Mouse (Mus musculus) forebrain, embryonic 16.5 days (tissue): ENCODE data around the gene Pard3b. TPM values are rescaled to one million over a fixed set of nuclear protein-coding genes. Genes with fewer than 3 reads are reported as not detected.

Source experiments
- ATAC-seq: fragments of 200-750 bp; cut with Nextera tagmentation; 2 replicates; pipeline ENCODE4 v1.8.0; 2017; ENCODE audit warnings: mild to moderate bottlenecking, moderate library complexity
- H3K27ac ChIP-seq: fragments of 300-500 bp; sonication (generic); 2 replicates; pipeline ENCODE4 v1.5.1; 2014; ENCODE audit warnings: low read length, control low read depth
- H3K27me3 ChIP-seq: fragments of 300-500 bp; sonication (generic); replicated peaks from 2 replicates; pipeline ENCODE4 v1.6.1; 2014; ENCODE audit warnings: low read length; ENCODE audit not compliant: control insufficient read depth, insufficient read depth
- H3K36me3 ChIP-seq: fragments of 300-500 bp; sonication (generic); 2 replicates; pipeline ENCODE4 v1.6.1; 2014; ENCODE audit not compliant: control insufficient read depth, insufficient read depth
- H3K4me1 ChIP-seq: fragments of 300-500 bp; sonication (generic); replicated peaks from 2 replicates; pipeline ENCODE4 v1.6.1; 2014; ENCODE audit warnings: low read length; ENCODE audit not compliant: control insufficient read depth, insufficient read depth
- H3K4me2 ChIP-seq: fragments of 300-500 bp; sonication (generic); 2 replicates; pipeline ENCODE4 v1.6.1; 2014; ENCODE audit warnings: mild to moderate bottlenecking, low read length, control low read depth
- H3K4me3 ChIP-seq: fragments of 300-500 bp; sonication (generic); replicated peaks from 2 replicates; pipeline ENCODE4 v1.5.1; 2014; ENCODE audit warnings: mild to moderate bottlenecking, low read length, control low read depth
- H3K9ac ChIP-seq: fragments of 300-500 bp; sonication (generic); replicated peaks from 2 replicates; pipeline ENCODE4 v1.6.1; 2014; ENCODE audit warnings: low read depth, low read length, control low read depth
- H3K9me3 ChIP-seq: fragments of 300-500 bp; sonication (generic); 2 replicates; pipeline ENCODE4 v1.6.1; 2016; ENCODE audit warnings: low read length; ENCODE audit not compliant: control insufficient read depth
- WGBS: fragments of 180-500 bp; shearing (Covaris S2); extraction: QIAGEN DNeasy Blood & Tissue Kit; methylation state at CpG from one replicate; pipeline ENCODE4 v1.1.7; 2014; 5-methylcytosine and 5-hydroxymethylcytosine counted together
- polyA plus RNA-seq: library from polyadenylated mRNA; unstranded; fragments of >200 nt; fragmentation: Nextera tagmentation; extraction: Ambion mirVana; gene quantifications from 2 replicates; pipeline ENCODE4 v1.2.1, GENCODE M21; 2015

The Pard3b gene
- polyA plus RNA-seq, 1 experiment from 2014 or later, result 6.3 TPM

- no peaks in the 10 kb centered on the region for H3K36me3 ChIP-seq
- no peaks in the 10 kb centered on the region for H3K9me3 ChIP-seq
- no peaks in the 10 kb centered on the region for H3K27me3 ChIP-seq
- ATAC-seq, result peak; percentile 58
- no peak overlapping the region for H3K4me3 ChIP-seq
- no peak overlapping the region for H3K9ac ChIP-seq
- H3K4me2 ChIP-seq, result no peak overlapping the region
- 63% methylated on average over 6 of the region's 6 CpGs for WGBS
- no peak overlapping the region for H3K27ac ChIP-seq
- H3K4me1 ChIP-seq, result no peaks in the 10 kb centered on the region
Observed at GRCm38 (mm10) chr1:61879706-61880470, 241.3 kb downstream of the Pard3b start.

GRCm38 (mm10) chr1:61896048-61896447 lies 257.4 kb downstream of the Pard3b start:
- H3K36me3 ChIP-seq, result no peaks in the 10 kb centered on the region
- no peak for ATAC-seq
- peaks cover 2% of the 10 kb centered on the region; the same call in 1 of the 2 replicates for H3K4me1 ChIP-seq
- H3K9me3 ChIP-seq, result no peaks in the 10 kb centered on the region
- no peaks in the 10 kb centered on the region for H3K27me3 ChIP-seq
- H3K27ac ChIP-seq, result no peak overlapping the region
- H3K4me2 ChIP-seq, result no peak overlapping the region
- no peak overlapping the region for H3K4me3 ChIP-seq
- 69% methylated on average over 4 of the region's 4 CpGs for WGBS
- H3K9ac ChIP-seq, result no peak overlapping the region

- 71% methylated on average over 4 of the region's 4 CpGs for WGBS
- Histone ChIP-seq H3K4me1 (no peaks in the 10 kb centered on the region), H3K27me3 (no peaks in the 10 kb centered on the region), H3K4me2 (no peak overlapping the region), H3K36me3 (no peaks in the 10 kb centered on the region), H3K9ac (no peak overlapping the region), H3K4me3 (no peak overlapping the region), H3K9me3 (no peaks in the 10 kb centered on the region), H3K27ac (no peak overlapping the region)
- no peak for ATAC-seq
Observed at GRCm38 (mm10) chr1:61903271-61904007, 264.8 kb downstream of the Pard3b start.

- ATAC-seq, result no peak
- no peak overlapping the region for H3K27ac ChIP-seq
- no peaks in the 10 kb centered on the region for H3K9me3 ChIP-seq
- no peaks in the 10 kb centered on the region for H3K27me3 ChIP-seq
- H3K4me1 ChIP-seq, result no peaks in the 10 kb centered on the region
- H3K9ac ChIP-seq, result no peak overlapping the region
- no peaks in the 10 kb centered on the region for H3K36me3 ChIP-seq
- H3K4me2 ChIP-seq, result no peak overlapping the region
- whole genome bisulfite sequencing, result 60% methylated on average over 4 of the region's 4 CpGs
- no peak overlapping the region for H3K4me3 ChIP-seq
Observed at GRCm38 (mm10) chr1:61904036-61904435, 265.4 kb downstream of the Pard3b start.

GRCm38 (mm10) chr1:61912931-61913330 lies 274.3 kb downstream of the Pard3b start:
- H3K27me3 ChIP-seq, result no peaks in the 10 kb centered on the region
- H3K4me1 ChIP-seq, result peaks cover 5% of the 10 kb centered on the region; the same call in 1 of the 2 replicates
- H3K9me3 ChIP-seq, result no peaks in the 10 kb centered on the region
- no peak overlapping the region for H3K4me3 ChIP-seq
- H3K4me2 ChIP-seq, result no peak overlapping the region
- H3K9ac ChIP-seq, result no peak overlapping the region
- 17% methylated on average over 2 of the region's 2 CpGs for WGBS
- H3K36me3 ChIP-seq, result no peaks in the 10 kb centered on the region
- ATAC-seq, result peak; percentile 84
- H3K27ac ChIP-seq, result 0 out of 2 replicates have a peak overlapping the region, but pooled peaks have one; percentile 6

- H3K27me3 ChIP-seq, result no peaks in the 10 kb centered on the region
- H3K9me3 ChIP-seq, result no peaks in the 10 kb centered on the region
- no peak overlapping the region for H3K9ac ChIP-seq
- 9% methylated on average over 2 of the region's 2 CpGs for WGBS
- H3K36me3 ChIP-seq, result no peaks in the 10 kb centered on the region
- no peak overlapping the region for H3K4me3 ChIP-seq
- peak; percentile 76 for ATAC-seq
- no peak overlapping the region for H3K27ac ChIP-seq
- H3K4me1 ChIP-seq, result peaks cover 4% of the 10 kb centered on the region; the same call in 1 of the 2 replicates
- H3K4me2 ChIP-seq, result no peak overlapping the region
Observed at GRCm38 (mm10) chr1:61924958-61925357, 286.3 kb downstream of the Pard3b start.

- Histone ChIP-seq H3K4me1 (peaks cover 4% of the 10 kb centered on the region; the same call in 1 of the 2 replicates), H3K9me3 (no peaks in the 10 kb centered on the region), H3K4me3 (no peak overlapping the region), H3K4me2 (no peak overlapping the region), H3K27ac (no peak overlapping the region), H3K36me3 (no peaks in the 10 kb centered on the region), H3K27me3 (no peaks in the 10 kb centered on the region), H3K9ac (no peak overlapping the region)
- WGBS, result 58% methylated on average over 5 of the region's 5 CpGs
- ATAC-seq, result no peak
Observed at GRCm38 (mm10) chr1:61925541-61925940, 286.9 kb downstream of the Pard3b start.

GRCm38 (mm10) chr1:61928131-61928761 lies 289.6 kb downstream of the Pard3b start:
- ATAC-seq, result no peak
- H3K4me1 ChIP-seq, result peaks cover 4% of the 10 kb centered on the region; the same call in 1 of the 2 replicates
- H3K9me3 ChIP-seq, result no peaks in the 10 kb centered on the region
- H3K27me3 ChIP-seq, result no peaks in the 10 kb centered on the region
- H3K36me3 ChIP-seq, result no peaks in the 10 kb centered on the region
- no peak overlapping the region for H3K4me2 ChIP-seq
- WGBS, result 37% methylated on average over 7 of the region's 7 CpGs
- no peak overlapping the region for H3K4me3 ChIP-seq
- no peak overlapping the region for H3K9ac ChIP-seq
- no peak overlapping the region for H3K27ac ChIP-seq

GRCm38 (mm10) chr1:61933574-61933973 lies 294.9 kb downstream of the Pard3b start:
- H3K27me3 ChIP-seq, result no peaks in the 10 kb centered on the region
- no peak overlapping the region for H3K9ac ChIP-seq
- 84% methylated on average over 2 of the region's 2 CpGs for WGBS
- H3K27ac ChIP-seq, result no peak overlapping the region
- H3K4me2 ChIP-seq, result no peak overlapping the region
- no peaks in the 10 kb centered on the region for H3K9me3 ChIP-seq
- H3K4me1 ChIP-seq, result no peaks in the 10 kb centered on the region
- H3K36me3 ChIP-seq, result no peaks in the 10 kb centered on the region
- no peak for ATAC-seq
- no peak overlapping the region for H3K4me3 ChIP-seq
